Comparison of ENCODE assay signal across 8 mouse cellular contexts in genomic region chr11:69045531-69046394, GRCm38 (mm10). TPM values are rescaled to one million over a fixed set of nuclear protein-coding genes. Genes with fewer than 3 reads are reported as not detected.
DNase-seq lines count a peak whose midpoint lies in the region; ATAC-seq and TF ChIP-seq lines count a peak whose summit lies in the region.

Aurkb (plus strand) TSS chr11:69045647.

- peak within 1 kb of the TSS; percentile 76 for H3K9ac ChIP-seq in heart, embryonic 15.5 days
- peak within 1 kb of the TSS; percentile 87 for H3K9ac ChIP-seq in lung, embryonic 14.5 days

- peak; percentile 50; the same call in 1 of the 2 replicates for TF ChIP-seq POLR2A in thymus, adult 2 months (IDR thresholded peaks at IDR 0.05; ENCODE audit: control insufficient read depth, extremely low read depth, insufficient read depth, low read length, poor library complexity)

- TF ChIP-seq CTCF in lung, embryonic 14.5 days (IDR thresholded peaks at IDR 0.05; ENCODE audit: low read depth) = no peak; the same call in none of the 2 replicates
- TF ChIP-seq CTCF in thymus, adult 2 months (IDR thresholded peaks at IDR 0.05; ENCODE audit: borderline replicate concordance, control insufficient read depth, extremely low read depth, insufficient read depth, low read length, poor library complexity) = 0 out of 2 replicates have a peak, but pooled peaks have one; percentile 15

- peak within 1 kb of the TSS; percentile 87 for H3K4me2 ChIP-seq in heart, embryonic 15.5 days
- peak within 1 kb of the TSS; percentile 91 for H3K4me2 ChIP-seq in lung, embryonic 14.5 days

- H3K4me1 ChIP-seq in heart, embryonic 15.5 days (replicated peaks) = peaks cover 28% of the 10 kb centered on the region
- H3K4me1 ChIP-seq in lung, embryonic 14.5 days (ENCODE audit: insufficient read depth) = peaks cover 13% of the 10 kb centered on the region
- H3K4me1 ChIP-seq in thymus, adult 2 months (replicated peaks; ENCODE audit: control insufficient read depth, insufficient read depth, low read length) = peaks cover 10% of the 10 kb centered on the region

- under 1% methylated on average over 54 of the region's 54 CpGs for WGBS in heart, embryonic 15.5 days
- WGBS in lung, embryonic 14.5 days = under 1% methylated on average over 54 of the region's 54 CpGs
- whole genome bisulfite sequencing in thymus, adult 2 months = under 1% methylated on average over 54 of the region's 54 CpGs

- H3K4me3 ChIP-seq in heart, embryonic 15.5 days = peak within 1 kb of the TSS; percentile 98
- peak within 1 kb of the TSS; percentile 90 for H3K4me3 ChIP-seq in lung, embryonic 14.5 days (ENCODE audit: low read depth, low read length)
- H3K4me3 ChIP-seq in thymus, adult 2 months (ENCODE audit: control insufficient read depth, insufficient read depth, low read length) = peak within 1 kb of the TSS; percentile 73

- H3K27ac ChIP-seq in heart, embryonic 15.5 days = peak within 1 kb of the TSS; percentile 92
- peak within 1 kb of the TSS; percentile 98 for H3K27ac ChIP-seq in lung, embryonic 14.5 days (ENCODE audit: low read depth)
- peak within 1 kb of the TSS; percentile 8; the same call in 1 of the 2 replicates for H3K27ac ChIP-seq in thymus, adult 2 months (ENCODE audit: control insufficient read depth, insufficient read depth, low read length)

- H3K27me3 ChIP-seq in heart, embryonic 15.5 days = no peaks in the 10 kb centered on the region
- H3K27me3 ChIP-seq in lung, embryonic 14.5 days (ENCODE audit: insufficient read depth, low read length) = no peaks in the 10 kb centered on the region
- H3K27me3 ChIP-seq in thymus, adult 2 months (ENCODE audit: control insufficient read depth, insufficient read depth, low read length) = no peaks in the 10 kb centered on the region

- ATAC-seq in erythroid progenitor cell, adult 5-6 weeks (replicated peaks; ENCODE audit: low FRiP score, poor library complexity, severe bottlenecking) = peak; percentile 84
- peak; percentile 72 for ATAC-seq in heart, embryonic 15.5 days (replicated peaks; ENCODE audit: insufficient number of reproducible peaks, insufficient read depth, low FRiP score, low read depth)
- ATAC-seq in lung, embryonic 14.5 days (ENCODE audit: insufficient read depth) = peak; percentile 73
- peak; percentile 83 for ATAC-seq in neutrophil, adult 5-6 weeks (ENCODE audit: extremely low read depth, insufficient number of reproducible peaks, low FRiP score, poor library complexity, severe bottlenecking)

- H3K9me3 ChIP-seq in heart, embryonic 15.5 days (replicated peaks) = no peaks in the 10 kb centered on the region
- H3K9me3 ChIP-seq in lung, embryonic 14.5 days (ENCODE audit: low read depth, low read length) = no peaks in the 10 kb centered on the region

- peak; percentile 90 for DNase-seq in ES-CJ7 (ENCODE audit: low read depth, low spot score)
- DNase-seq in c-Kit-negative CD71-positive TER-119-positive erythroid progenitor cells, embryonic 14.5 days (ENCODE audit: low read depth, low spot score) = peak; percentile 88
- DNase-seq in kidney, postnatal 14 days = peak; percentile 90
- peak; percentile 98 for DNase-seq in lung, embryonic 14.5 days
- DNase-seq in thymus, adult 2 months = peak; percentile 84

- peaks cover 27% of the 10 kb centered on the region for H3K36me3 ChIP-seq in heart, embryonic 15.5 days
- H3K36me3 ChIP-seq in lung, embryonic 14.5 days (ENCODE audit: insufficient read depth) = peaks cover 35% of the 10 kb centered on the region
- H3K36me3 ChIP-seq in thymus, adult 2 months (ENCODE audit: control insufficient read depth, insufficient read depth, low read length) = peaks cover 3% of the 10 kb centered on the region

RNA-seq across cellular contexts. Expression of gene Aurkb, which starts in this region (rescaled TPM):
- 328 and 403 TPM in 2 replicates for total RNA-seq in erythroid progenitor cell, adult 5-6 weeks (2015; ENCODE audit: low replicate concordance)
- 422 and 478 TPM in 2 replicates for total RNA-seq in erythroid progenitor cell, adult 5-6 weeks (2017; ENCODE audit: low replicate concordance)
- 64.3 and 92.4 TPM in 2 replicates for polyA plus RNA-seq in heart, embryonic 15.5 days (2015; fragmentation: Nextera tagmentation; extraction: Ambion mirVana)
- polyA plus RNA-seq in lung, embryonic 14.5 days (2014; fragmentation: Nextera tagmentation; extraction: Ambion mirVana) = 209 and 211 TPM in 2 replicates
- 4.3 and 5.5 TPM in 2 replicates for total RNA-seq in neutrophil, adult 5-6 weeks (2017)
- polyA plus RNA-seq in thymus, adult 2 months (2012; rRNA removed) = 192 and 276 TPM in 2 replicates

Comparison
In these comparisons a context has a peak if more than half of its experiments do, and no peak if none do; other contexts are left out.
1. Peak in every context shown above with its lines: DNase-seq, ATAC-seq, H3K4me3 ChIP-seq and H3K27ac ChIP-seq.
2. RNA of gene Aurkb (total RNA-seq): 328 to 478 TPM in erythroid progenitor cell, adult 5-6 weeks; 4.3 to 5.5 TPM in neutrophil, adult 5-6 weeks; every median in the first group is over 10 times any median in the second.
3. H3K27ac ChIP-seq: peak in every context shown above with its lines; median percentile 98 in lung, embryonic 14.5 days; 92 in heart, embryonic 15.5 days; 8 in thymus, adult 2 months.